Mouse (Mus musculus): ENCODE results near the gene Zfp28.

Gene Zfp28

DNA sequence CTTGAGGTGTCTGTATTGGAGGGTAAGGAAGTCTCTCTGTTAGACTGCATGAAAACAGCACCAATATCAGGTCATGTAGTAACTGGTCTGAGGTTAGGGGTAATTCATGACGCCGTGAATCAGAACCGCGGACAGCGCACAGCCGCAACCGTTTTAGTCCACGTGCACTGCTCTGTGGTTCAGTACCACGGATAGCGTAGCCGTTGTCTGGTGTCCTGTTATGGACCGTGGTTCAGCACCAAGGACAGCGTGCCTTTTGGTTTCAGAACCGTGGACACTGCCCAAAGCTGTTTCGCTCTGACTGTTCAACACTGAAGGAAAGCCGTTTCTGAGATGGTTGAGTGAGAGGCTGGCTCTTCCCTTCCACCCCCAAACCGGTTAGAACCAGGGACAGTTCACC, 26.9 kb downstream of the Zfp28 start, which contains the start of gene Gm20715:
Gene Gm20715, plus strand, starts transcription at position 235 of the 400 bp plus-strand sequence.
- DNase-seq: peak; percentile 73

DNA sequence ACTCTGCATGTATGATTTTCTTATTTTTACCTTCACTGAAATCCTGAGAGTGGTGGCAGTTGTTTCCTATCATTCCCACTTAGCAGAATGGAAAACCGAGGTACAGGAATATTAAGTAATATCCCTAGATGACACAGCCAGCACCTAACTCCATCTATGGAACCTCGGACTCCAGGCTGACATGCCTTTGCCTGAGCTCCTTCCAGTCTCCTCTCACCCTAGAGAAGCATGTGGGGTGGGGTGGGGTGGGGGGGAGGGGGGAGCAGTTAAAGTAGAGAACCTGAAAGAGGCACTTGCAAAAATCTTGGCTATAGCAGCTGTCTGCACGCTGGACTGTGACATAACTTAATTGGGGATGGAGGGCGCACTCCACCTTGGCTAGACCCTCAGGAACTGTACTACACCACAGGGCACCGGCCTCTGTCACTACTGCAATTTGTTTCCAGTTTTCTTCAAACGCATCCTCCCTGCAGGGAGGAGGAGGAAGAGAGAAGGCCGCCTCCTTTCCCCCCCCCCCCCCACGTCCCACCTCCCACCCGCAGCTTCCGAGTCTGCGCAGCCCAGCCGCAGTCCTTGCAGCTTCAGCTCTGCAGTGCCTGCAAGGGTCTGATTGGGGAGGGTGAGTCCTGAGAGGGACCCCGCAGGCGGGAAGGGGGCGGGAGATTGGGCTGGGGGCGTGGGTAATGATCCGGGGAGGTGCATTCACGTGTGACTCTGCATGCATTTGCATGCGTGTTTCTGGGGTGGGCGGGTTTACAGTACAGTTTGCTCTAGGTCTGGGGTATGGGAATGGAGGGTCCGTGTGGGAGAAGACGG, 31.7 kb downstream of the Zfp28 start:
- no peak for DNase-seq

- no peak for DNase-seq
Observed at GRCm38 (mm10) chr7:6415442-6415787, 32.3 kb downstream of the Zfp28 start.

DNA sequence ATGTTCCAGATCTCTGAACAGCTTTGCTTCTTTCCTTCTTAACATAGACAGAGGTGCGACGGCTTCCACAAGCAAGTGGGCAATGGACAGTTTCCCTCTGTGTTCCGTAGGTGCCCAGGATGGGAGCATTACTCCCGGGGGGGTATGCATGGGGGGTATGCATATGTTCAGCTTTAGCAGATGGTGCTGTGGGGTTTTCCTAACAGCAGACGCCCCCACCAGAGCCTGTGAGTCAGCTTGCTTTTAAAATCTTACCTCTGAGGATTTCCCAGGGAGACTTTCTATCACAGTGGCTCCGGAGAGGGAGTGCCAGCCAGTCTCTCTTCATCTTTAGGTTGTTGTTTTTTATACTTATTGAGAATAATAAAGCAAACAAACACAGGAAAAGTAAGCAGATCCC, 36.8 kb downstream of the Zfp28 start:
- DNase-seq: no peak

DNA sequence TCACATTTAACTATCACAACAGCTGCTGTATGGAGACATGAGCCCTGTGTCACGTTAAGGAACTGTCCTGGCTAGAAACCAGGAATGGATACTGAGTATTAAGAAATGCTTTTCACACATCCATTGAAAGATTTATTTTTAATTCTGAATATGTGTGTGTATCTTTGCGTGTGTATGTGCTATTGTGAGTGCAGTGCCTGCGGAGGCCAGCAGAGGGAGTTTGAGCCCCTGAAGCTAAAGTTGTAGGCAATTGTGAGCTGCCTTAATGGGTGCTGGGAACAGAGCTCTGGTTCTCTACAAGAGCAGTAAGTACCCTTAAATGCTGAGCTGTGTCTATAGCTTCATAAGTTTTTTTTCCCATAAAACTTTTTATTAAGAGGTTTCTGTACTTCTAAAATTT, 46.3 kb downstream of the Zfp28 start:
- no peak for DNase-seq

DNA sequence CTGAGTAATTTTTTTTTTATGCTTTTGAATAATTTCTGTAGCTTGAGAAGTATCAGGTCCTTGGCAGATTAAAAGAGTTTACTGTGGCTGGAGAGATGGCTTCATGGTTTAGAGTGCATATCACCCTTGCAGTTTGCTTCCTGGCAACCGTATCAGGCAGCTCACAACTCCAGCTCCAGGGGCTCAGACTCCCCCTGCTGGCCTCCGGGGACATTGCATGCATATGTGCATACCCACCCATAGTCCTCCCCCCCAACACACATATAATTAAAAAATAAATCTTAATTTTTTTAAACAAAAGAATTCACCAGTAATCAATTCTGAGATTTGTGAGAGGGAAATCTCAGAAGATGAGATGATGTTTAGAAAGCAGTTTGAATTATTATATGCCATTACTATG, 47.2 kb downstream of the Zfp28 start:
- peak; percentile 53 for DNase-seq

GRCm38 (mm10) chr7:6438388-6438787, 55.3 kb downstream of the Zfp28 start, which contains the start of gene Olfr1344:
Olfr1344 (plus strand) TSS chr7:6438688.
- DNase-seq: no peak

GRCm38 (mm10) chr7:6441173-6441572, 58.1 kb downstream of the Zfp28 start:
- DNase-seq: no peak
